Mouse (Mus musculus) ovary, adult 18-20 months (tissue): ENCODE measurements at regions not wholly inside any gene's neighbourhood (a gene's known extent, or its start where the extent isn't known, plus 50 kb on each side); places are given as distances from the start of the nearest gene placed in this dataset.

Experiments used
- DNase-seq: peaks from one replicate; pipeline ENCODE4 v3.0.0; 2022; ENCODE audit warnings: low spot score, mixed read lengths

GRCm38 (mm10) chr9:30021981-30022380, 59.0 kb upstream of the Ntm start:
- DNase-seq: no peak

- DNase-seq: no peak
These were observed 62.3 kb upstream of the Ntm start for GRCm38 (mm10) chr9:30025275-30025674.

DNA sequence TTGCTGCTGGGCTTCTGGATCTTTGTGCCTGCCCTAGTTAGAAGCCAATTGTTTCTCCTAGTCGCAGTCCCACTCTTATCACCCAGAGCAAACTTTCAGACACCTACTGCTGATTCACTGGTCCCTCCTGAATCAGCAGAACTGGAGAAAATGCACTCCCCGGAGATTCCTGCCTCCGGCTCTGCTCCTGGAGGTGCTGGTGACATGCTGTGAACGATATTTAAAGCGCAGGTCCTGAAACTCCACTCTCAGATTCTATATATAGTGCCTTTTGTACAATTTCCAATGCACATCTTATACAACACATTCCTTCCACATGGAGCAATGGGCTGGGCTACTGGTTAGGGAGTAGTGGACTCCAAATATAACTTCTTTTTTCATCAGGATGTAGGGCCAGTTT, 64.0 kb upstream of the Ntm start:
- no peak for DNase-seq

- no peak for DNase-seq
These were observed 77.5 kb upstream of the Ntm start for GRCm38 (mm10) chr9:30040396-30040795.

- no peak for DNase-seq
These were observed 101.6 kb upstream of the Ntm start for GRCm38 (mm10) chr9:30064551-30064950.

DNA sequence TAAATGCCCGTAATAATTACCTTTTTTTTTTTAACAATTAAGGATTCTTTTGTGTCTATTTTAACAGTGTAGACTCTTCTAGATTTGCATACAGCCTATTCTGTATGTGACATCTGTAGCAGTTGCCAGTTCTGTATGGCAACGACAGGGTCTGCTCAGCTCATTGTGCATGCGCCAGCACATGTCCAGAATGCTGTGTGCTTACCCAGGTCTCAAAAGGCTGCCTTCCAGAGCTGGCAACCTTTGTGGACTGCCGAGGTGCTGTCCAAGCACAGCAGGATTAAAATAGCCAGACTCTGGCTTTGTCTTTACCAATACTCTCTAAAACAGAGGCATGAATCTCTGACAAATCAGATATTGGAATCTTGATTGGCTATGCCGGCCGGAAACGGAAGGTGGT, 105.0 kb upstream of the Ntm start:
- DNase-seq: no peak

GRCm38 (mm10) chr9:30075233-30075632, 112.3 kb upstream of the Ntm start:
- no peak for DNase-seq

- no peak for DNase-seq
These were observed 113.1 kb upstream of the Ntm start for GRCm38 (mm10) chr9:30076006-30076405.

GRCm38 (mm10) chr9:30076482-30076881, 113.5 kb upstream of the Ntm start:
- no peak for DNase-seq

DNA sequence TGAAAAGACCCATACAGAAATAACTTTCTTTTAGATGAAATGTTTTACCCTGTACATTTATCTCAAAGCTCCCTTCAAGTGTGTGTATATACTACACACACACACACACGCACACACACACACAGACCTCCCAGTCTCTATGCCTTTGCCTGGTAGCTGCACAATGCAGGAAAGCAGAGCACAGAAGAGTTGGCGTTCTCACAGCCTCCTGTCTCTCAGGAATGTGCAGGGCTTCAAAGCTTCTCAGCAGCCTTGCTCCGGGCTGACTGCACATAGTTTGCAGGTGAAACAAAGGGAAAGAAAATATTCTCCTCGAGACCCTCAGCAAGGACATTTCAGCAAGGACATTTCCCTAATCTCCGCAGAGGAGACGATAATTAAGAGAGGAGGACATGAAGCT, 139.0 kb upstream of the Ntm start:
- DNase-seq: no peak

- DNase-seq: no peak
These were observed 159.4 kb upstream of the Ntm start for GRCm38 (mm10) chr9:30122371-30122770.

GRCm38 (mm10) chr9:30129151-30129550, 166.2 kb upstream of the Ntm start:
- DNase-seq: no peak

GRCm38 (mm10) chr9:30131626-30132025, 168.7 kb upstream of the Ntm start:
- DNase-seq: peak; percentile 2

- no peak for DNase-seq
These were observed 171.4 kb upstream of the Ntm start for GRCm38 (mm10) chr9:30134303-30134702.

- peak; percentile 61 for DNase-seq
These were observed 174.8 kb upstream of the Ntm start for GRCm38 (mm10) chr9:30137611-30138287.

DNA sequence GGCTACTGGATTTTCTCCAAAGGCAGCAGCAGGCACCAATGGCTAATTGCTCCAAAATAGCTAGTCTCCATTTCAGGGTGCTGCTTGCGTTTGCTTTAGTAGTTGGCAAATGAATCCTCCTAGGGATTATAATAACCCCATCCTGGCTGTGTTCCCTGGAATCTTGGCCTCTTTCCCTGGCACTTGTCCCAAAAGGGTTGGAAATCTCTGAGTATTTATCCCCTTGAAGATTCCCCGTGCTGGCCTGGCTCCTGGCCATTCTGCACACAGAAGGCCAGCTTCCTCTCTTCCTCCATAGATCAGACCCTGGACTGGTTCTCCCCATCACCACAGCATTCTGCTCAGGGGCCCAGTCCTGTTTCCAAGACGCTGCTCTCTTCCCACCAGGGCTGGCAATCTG, 177.2 kb upstream of the Ntm start:
- DNase-seq: peak; percentile 68

- no peak for DNase-seq
These were observed 178.2 kb upstream of the Ntm start for GRCm38 (mm10) chr9:30141186-30141585.

GRCm38 (mm10) chr9:30142806-30143458, 180.0 kb upstream of the Ntm start:
- no peak for DNase-seq

- DNase-seq: no peak
These were observed 186.8 kb upstream of the Ntm start for GRCm38 (mm10) chr9:30149481-30150468.

DNA sequence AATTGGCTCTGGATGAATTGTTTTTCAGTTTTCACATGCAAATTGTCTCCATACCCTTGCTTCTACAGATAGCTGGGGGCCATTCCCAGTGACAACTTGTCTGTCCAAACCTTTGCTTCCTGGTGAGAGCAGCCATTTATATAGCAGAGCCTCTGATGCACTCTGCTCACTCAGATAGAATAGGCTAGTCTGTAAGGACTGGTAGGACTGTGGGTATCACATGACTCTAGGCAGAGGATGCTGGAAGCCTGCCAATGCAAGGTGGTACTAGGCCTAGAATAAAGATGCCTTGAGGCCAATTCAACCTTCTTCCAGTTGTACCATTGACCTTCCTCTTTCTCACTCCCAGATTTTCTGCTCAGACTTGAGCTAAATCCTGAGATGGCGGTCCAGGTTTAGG, 188.2 kb upstream of the Ntm start:
- DNase-seq: no peak

DNA sequence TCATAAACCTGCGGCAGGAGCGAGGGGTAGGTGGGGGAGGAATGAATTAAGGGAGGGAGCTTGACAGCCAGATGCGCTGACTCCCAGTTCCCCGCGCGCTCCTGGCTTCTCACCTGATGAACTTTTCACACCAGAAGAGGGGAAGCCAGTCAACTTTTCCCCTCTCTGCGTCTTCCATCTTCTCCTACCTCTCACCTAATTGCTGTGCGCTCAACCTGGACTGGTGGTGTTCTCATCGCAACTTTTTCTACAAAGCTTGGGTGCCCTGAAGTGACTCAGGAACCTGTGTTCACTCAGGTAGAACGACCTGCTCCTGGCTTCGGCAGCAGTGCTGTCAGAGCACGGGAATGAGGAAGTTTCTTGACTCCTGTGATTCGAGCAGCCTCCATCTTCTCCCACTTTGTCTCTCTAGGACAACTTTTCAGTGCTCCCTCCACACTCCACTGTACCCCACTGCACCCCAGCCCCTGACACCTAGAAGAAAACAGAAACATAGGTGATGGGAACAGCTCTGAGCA, 203.4 kb upstream of the Ntm start:
- DNase-seq: no peak

GRCm38 (mm10) chr9:30167223-30167622, 204.3 kb upstream of the Ntm start:
- no peak for DNase-seq

DNA sequence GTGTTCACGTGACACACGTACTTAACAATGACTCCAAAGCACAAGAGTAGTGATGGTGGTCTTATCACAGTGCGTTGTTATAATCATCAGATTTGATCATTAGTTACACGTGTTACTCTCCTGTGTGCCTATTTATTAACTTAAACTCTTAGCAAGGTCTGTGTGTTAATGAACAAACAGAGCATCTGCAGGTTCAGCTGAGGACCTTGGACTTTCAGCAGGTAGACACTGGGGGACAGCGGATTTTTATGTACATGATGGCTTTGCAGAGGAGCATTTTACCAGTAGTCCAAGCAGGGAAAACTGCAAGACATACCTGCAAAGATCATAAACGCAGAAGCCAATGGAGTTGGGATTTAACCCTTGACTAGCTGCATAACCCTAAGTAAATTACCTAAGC, 211.7 kb upstream of the Ntm start:
- no peak for DNase-seq
